In the genomic region with DNA sequence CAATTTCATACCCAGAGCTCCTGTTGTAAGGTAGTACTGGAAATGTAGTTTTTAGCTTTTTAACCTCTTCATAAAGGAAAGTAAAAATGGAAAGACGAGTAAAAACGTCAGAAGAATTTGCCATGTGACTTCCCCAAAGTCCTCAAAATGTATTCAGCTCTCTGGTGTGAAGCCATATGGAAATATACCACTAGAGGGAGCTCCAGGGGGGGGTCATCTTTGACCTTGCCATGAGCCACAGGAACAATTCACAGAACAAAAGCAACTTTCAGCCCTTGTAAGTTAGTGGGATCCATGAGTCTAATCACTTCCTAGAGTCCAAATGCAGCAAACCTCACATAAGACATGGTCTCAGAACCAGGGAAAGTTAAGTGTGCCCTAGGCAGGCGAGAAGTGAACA, we compare ENCODE assay signal across 8 mouse cellular contexts.
DNase-seq lines count a peak whose midpoint lies in the region; ATAC-seq and TF ChIP-seq lines count a peak whose summit lies in the region.

No protein-coding gene starts in this region.

- TF ChIP-seq CTCF in liver, postnatal 0 days (IDR thresholded peaks at IDR 0.05; ENCODE audit: low read depth) = peak; percentile 51

- peak; percentile 40 for DNase-seq in adrenal gland, postnatal 14 days
- no peak for DNase-seq in adrenal gland, postnatal 25 days
- DNase-seq in liver, postnatal 0 days = no peak
- DNase-seq in liver, embryonic 11.5 days (ENCODE audit: low spot score) = no peak
- DNase-seq in cerebellum, postnatal 36 days = peak; percentile 16 to 35
- peak; percentile 68 for DNase-seq in lung, postnatal 36 days
- DNase-seq in right cerebral cortex, postnatal 14 days = no peak
- no peak for DNase-seq in frontal cortex, postnatal 25 days (ENCODE audit: low spot score in 2 of 2)

- no peaks in the 10 kb centered on the region for H3K9me3 ChIP-seq in liver, postnatal 0 days (ENCODE audit: low read length)
- H3K9me3 ChIP-seq in liver, embryonic 11.5 days (ENCODE audit: control insufficient read depth, low read length) = no peaks in the 10 kb centered on the region

- H3K27ac ChIP-seq in liver, postnatal 0 days (ENCODE audit: low read depth) = no peak overlapping the region
- H3K27ac ChIP-seq in liver, embryonic 11.5 days (ENCODE audit: low read depth, low read length) = no peak overlapping the region

- no peak overlapping the region for H3K9ac ChIP-seq in liver, postnatal 0 days (replicated peaks)
- no peak overlapping the region for H3K9ac ChIP-seq in liver, embryonic 11.5 days (ENCODE audit: low read depth, low read length)

- ATAC-seq in liver, postnatal 0 days = no peak
- no peak for ATAC-seq in liver, embryonic 11.5 days (replicated peaks; ENCODE audit: low FRiP score)

- no peak overlapping the region for H3K4me3 ChIP-seq in liver, postnatal 0 days (ENCODE audit: low read depth, low read length)
- H3K4me3 ChIP-seq in liver, embryonic 11.5 days (ENCODE audit: low read depth, low read length) = no peak overlapping the region

- H3K4me2 ChIP-seq in liver, postnatal 0 days (ENCODE audit: low read depth, low read length) = no peak overlapping the region
- H3K4me2 ChIP-seq in liver, embryonic 11.5 days = no peak overlapping the region

- TF ChIP-seq EP300 in liver, postnatal 0 days (IDR thresholded peaks at IDR 0.05; ENCODE audit: low read depth) = no peak

- 38% methylated on average over 3 of the region's 3 CpGs for WGBS in liver, postnatal 0 days (ENCODE audit: insufficient replicate concordance)
- 49% methylated on average over 3 of the region's 3 CpGs for WGBS in liver, embryonic 11.5 days

- H3K27me3 ChIP-seq in liver, postnatal 0 days (ENCODE audit: insufficient read depth, low read length) = no peaks in the 10 kb centered on the region
- no peaks in the 10 kb centered on the region for H3K27me3 ChIP-seq in liver, embryonic 11.5 days (replicated peaks; ENCODE audit: control insufficient read depth, insufficient read depth, low read length)

- no peaks in the 10 kb centered on the region for H3K4me1 ChIP-seq in liver, postnatal 0 days (ENCODE audit: insufficient read depth)
- H3K4me1 ChIP-seq in liver, embryonic 11.5 days (replicated peaks; ENCODE audit: control insufficient read depth, insufficient read depth, low read length) = no peaks in the 10 kb centered on the region

- H3K36me3 ChIP-seq in liver, postnatal 0 days (replicated peaks; ENCODE audit: insufficient read depth, low read length) = no peaks in the 10 kb centered on the region
- H3K36me3 ChIP-seq in liver, embryonic 11.5 days (ENCODE audit: control insufficient read depth, insufficient read depth, low read length) = no peaks in the 10 kb centered on the region

Comparison
In these comparisons a context has a peak if more than half of its experiments do, and no peak if none do; other contexts are left out.
1. DNase-seq: peak in adrenal gland, postnatal 14 days (single experiment), cerebellum, postnatal 36 days (2 of 2) and lung, postnatal 36 days (single experiment); none in adrenal gland, postnatal 25 days (single experiment), liver, postnatal 0 days (single experiment), liver, embryonic 11.5 days (single experiment), right cerebral cortex, postnatal 14 days (single experiment) and frontal cortex, postnatal 25 days (0 of 2).